Mouse (Mus musculus): Measurements from ENCODE around the gene Fgfr2.
A peak's percentile ranks its signal among the peaks of the same experiment; 100 is the strongest.

The Fgfr2 gene

GRCm38 (mm10) chr7:130649257-130649656 lies 2473.9 kb downstream of the Fgfr2 start:
- no peak for DNase-seq (ENCODE audit: low spot score in 2 of 2)

- no peak for DNase-seq (ENCODE audit: low spot score in 2 of 2)
Measured at GRCm38 (mm10) chr7:130648061-130648460, 2475.1 kb downstream of the Fgfr2 start.

- DNase-seq (ENCODE audit: low spot score in 2 of 2): no peak
Measured at GRCm38 (mm10) chr7:130646762-130647139, 2476.4 kb downstream of the Fgfr2 start.

- peak in 1 of 2 experiments; percentile 29 for DNase-seq (ENCODE audit: low spot score in 2 of 2)
Measured at GRCm38 (mm10) chr7:130645994-130646761, 2477.0 kb downstream of the Fgfr2 start.

- DNase-seq (ENCODE audit: low spot score in 2 of 2): no peak
Measured at GRCm38 (mm10) chr7:130645332-130645993, 2477.7 kb downstream of the Fgfr2 start.

GRCm38 (mm10) chr7:130640681-130641080 lies 2482.5 kb downstream of the Fgfr2 start:
- DNase-seq (ENCODE audit: low spot score in 2 of 2): no peak

GRCm38 (mm10) chr7:130637811-130638210 lies 2485.3 kb downstream of the Fgfr2 start:
- DNase-seq (ENCODE audit: low spot score in 2 of 2): no peak

- no peak for DNase-seq (ENCODE audit: low spot score in 2 of 2)
Measured at GRCm38 (mm10) chr7:130636902-130637301, 2486.2 kb downstream of the Fgfr2 start.

GRCm38 (mm10) chr7:130636274-130636673 lies 2486.9 kb downstream of the Fgfr2 start:
- DNase-seq (ENCODE audit: low spot score in 2 of 2): no peak

- no peak for DNase-seq (ENCODE audit: low spot score in 2 of 2)
Measured at GRCm38 (mm10) chr7:130635212-130635611, 2487.9 kb downstream of the Fgfr2 start.

- no peak for DNase-seq (ENCODE audit: low spot score in 2 of 2)
Measured at GRCm38 (mm10) chr7:130634259-130634871, 2488.8 kb downstream of the Fgfr2 start.

GRCm38 (mm10) chr7:130632379-130632732 lies 2490.8 kb downstream of the Fgfr2 start:
- DNase-seq (ENCODE audit: low spot score in 2 of 2): no peak

- DNase-seq (ENCODE audit: low spot score in 2 of 2): peak in 1 of 2 experiments; percentile 27
Measured at GRCm38 (mm10) chr7:130631553-130632378, 2491.4 kb downstream of the Fgfr2 start.

- no peak for DNase-seq (ENCODE audit: low spot score in 2 of 2)
Measured at GRCm38 (mm10) chr7:130630956-130631355, 2492.2 kb downstream of the Fgfr2 start.

- DNase-seq (ENCODE audit: low spot score in 2 of 2): no peak
Measured at GRCm38 (mm10) chr7:130629999-130630398, 2493.2 kb downstream of the Fgfr2 start.

- DNase-seq (ENCODE audit: low spot score in 2 of 2): no peak
Measured at GRCm38 (mm10) chr7:130628601-130629000, 2494.5 kb downstream of the Fgfr2 start.

- DNase-seq (ENCODE audit: low spot score in 2 of 2): no peak
Measured at GRCm38 (mm10) chr7:130625361-130625760, 2497.8 kb downstream of the Fgfr2 start.

- DNase-seq (ENCODE audit: low spot score in 2 of 2): no peak
Measured at GRCm38 (mm10) chr7:130624299-130624698, 2498.9 kb downstream of the Fgfr2 start.

GRCm38 (mm10) chr7:130622359-130622758 lies 2500.8 kb downstream of the Fgfr2 start:
- DNase-seq (ENCODE audit: low spot score in 2 of 2): no peak

GRCm38 (mm10) chr7:130621953-130622352 lies 2501.2 kb downstream of the Fgfr2 start:
- DNase-seq (ENCODE audit: low spot score in 2 of 2): no peak

GRCm38 (mm10) chr7:130621068-130621467 lies 2502.1 kb downstream of the Fgfr2 start:
- no peak for DNase-seq (ENCODE audit: low spot score in 2 of 2)

GRCm38 (mm10) chr7:130617591-130617990 lies 2505.6 kb downstream of the Fgfr2 start:
- no peak for DNase-seq (ENCODE audit: low spot score in 2 of 2)
